Mouse (Mus musculus): ENCODE data around the gene Msrb1. TPM values are rescaled to one million over a fixed set of nuclear protein-coding genes. Genes with fewer than 3 reads are reported as not detected.

The Msrb1 gene
- polyA plus RNA-seq, 1 experiment from 2014 or later = 22.6 TPM

DNA sequence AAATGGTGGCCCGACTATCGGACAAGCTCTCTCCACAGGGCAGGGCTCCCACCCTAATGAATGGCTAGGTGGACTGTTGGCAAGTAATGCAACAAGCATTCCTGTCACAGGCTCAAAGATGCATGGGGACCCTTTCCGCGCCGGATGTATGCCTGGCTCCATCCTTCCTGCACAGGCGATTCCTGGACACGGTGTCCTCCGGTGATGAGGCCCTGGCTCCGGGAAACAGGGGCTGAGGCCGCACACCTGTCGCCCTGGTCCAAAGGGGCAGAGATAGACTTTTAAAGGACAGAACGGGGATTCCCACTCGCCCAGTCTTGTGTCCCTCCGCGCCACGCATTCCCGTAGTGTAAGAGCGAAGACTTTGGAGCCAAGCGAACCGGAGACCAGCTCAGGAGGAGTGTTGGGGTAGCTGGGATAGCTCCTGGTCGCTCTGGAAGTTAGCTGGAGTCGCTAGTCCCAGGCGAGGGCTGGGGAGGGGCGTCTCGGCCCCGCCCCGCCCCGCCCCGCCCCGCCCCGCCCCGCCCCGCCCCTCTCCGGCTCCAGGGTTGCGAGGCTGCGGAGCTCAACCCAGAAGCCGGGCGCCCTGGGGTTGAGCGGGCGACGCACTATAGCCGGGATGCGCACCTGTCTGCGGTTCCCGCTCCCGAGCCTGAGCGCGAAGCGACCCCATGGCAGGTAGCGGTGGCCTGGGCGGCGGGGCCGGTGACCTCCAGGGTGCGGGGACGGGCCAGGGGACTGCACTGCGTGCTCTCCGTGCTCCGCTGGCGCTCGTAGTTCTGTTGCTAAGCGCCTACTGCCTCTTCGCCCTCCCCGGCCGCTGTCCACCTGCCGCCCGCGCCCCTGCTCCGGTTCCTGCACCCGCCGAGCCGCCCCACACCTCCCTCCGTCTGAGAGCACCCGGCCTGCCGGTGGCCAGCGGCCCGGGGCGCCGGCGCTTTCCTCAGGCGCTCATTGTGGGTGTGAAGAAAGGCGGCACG lies 16.3 kb downstream of the Msrb1 start, which contains the start of gene Hs3st6:
Gene Hs3st6, plus strand, starts transcription at position 574 of the 980 bp plus-strand sequence.
- Histone ChIP-seq H3K4me2 (replicated peaks) (peak within 1 kb of the TSS; percentile 88), H3K4me1 (peaks cover 14% of the 10 kb centered on the region), H3K27me3 (peaks cover 88% of the 10 kb centered on the region), H3K9ac (peak within 1 kb of the TSS; percentile 60), H3K4me3 (peak within 1 kb of the TSS; percentile 49), H3K27ac (no peak within 1 kb of the TSS), H3K36me3 (no peaks in the 10 kb centered on the region), H3K9me3 (replicated peaks) (no peaks in the 10 kb centered on the region)
- ATAC-seq (ENCODE audit: low FRiP score) = peak; percentile 73
- WGBS = under 1% methylated on average over 82 of the region's 82 CpGs

DNA sequence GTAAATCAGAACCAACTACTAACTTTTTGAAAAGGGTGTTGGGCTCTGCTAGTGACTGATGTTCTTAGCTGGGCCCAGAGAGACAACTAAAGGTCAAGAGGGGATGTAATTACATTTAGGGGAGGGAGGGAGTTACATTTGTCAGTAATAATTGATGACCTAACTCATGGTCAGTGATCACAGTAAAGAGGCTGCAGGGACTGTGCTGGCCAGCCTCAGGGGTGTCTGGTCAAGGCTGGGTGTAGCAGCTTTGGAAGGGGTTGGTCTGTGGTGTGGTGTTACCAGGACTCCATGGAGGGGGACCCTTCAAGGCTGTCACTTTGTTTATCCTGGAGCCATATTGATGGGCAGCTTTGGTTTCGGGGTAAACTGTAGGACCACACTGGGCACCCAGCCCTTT lies 21.0 kb downstream of the Msrb1 start:
- H3K4me2 ChIP-seq (replicated peaks) = no peak overlapping the region
- H3K4me1 ChIP-seq = peaks cover 11% of the 10 kb centered on the region
- peaks cover 58% of the 10 kb centered on the region for H3K27me3 ChIP-seq
- 62% methylated on average over 1 of the region's 1 CpGs for WGBS
- H3K9ac ChIP-seq = no peak overlapping the region
- H3K4me3 ChIP-seq = no peak overlapping the region
- no peak overlapping the region for H3K27ac ChIP-seq
- H3K36me3 ChIP-seq = no peaks in the 10 kb centered on the region
- no peaks in the 10 kb centered on the region for H3K9me3 ChIP-seq (replicated peaks)
- ATAC-seq (ENCODE audit: low FRiP score) = no peak

DNA sequence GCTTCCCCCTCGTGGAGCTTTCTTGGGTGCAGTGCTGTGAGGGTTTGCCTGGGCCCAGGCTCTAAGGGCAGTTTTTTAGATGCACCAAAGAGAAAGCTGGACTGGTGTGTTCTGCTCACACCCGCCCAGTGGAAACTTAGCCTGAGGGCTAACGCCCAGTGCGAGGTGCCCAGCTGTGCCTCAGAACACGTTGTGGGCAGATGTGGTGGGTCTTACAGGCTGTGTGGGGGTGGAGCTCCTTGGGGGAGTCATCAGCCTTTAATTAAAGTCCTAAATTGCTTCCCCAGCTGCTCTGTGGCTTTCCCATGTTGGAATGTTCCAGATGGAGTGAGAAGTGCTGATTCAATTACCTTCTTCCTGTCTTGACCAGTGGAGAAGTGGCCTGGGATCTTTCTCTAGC lies 24.7 kb downstream of the Msrb1 start:
- H3K36me3 ChIP-seq = no peaks in the 10 kb centered on the region
- H3K4me2 ChIP-seq (replicated peaks) = no peak overlapping the region
- H3K4me3 ChIP-seq = no peak overlapping the region
- H3K27ac ChIP-seq = no peak overlapping the region
- no peaks in the 10 kb centered on the region for H3K9me3 ChIP-seq (replicated peaks)
- H3K9ac ChIP-seq = no peak overlapping the region
- no peak for ATAC-seq (ENCODE audit: low FRiP score)
- H3K27me3 ChIP-seq = peaks cover 21% of the 10 kb centered on the region
- WGBS = 49% methylated on average over 5 of the region's 5 CpGs
- peaks cover 8% of the 10 kb centered on the region for H3K4me1 ChIP-seq

DNA sequence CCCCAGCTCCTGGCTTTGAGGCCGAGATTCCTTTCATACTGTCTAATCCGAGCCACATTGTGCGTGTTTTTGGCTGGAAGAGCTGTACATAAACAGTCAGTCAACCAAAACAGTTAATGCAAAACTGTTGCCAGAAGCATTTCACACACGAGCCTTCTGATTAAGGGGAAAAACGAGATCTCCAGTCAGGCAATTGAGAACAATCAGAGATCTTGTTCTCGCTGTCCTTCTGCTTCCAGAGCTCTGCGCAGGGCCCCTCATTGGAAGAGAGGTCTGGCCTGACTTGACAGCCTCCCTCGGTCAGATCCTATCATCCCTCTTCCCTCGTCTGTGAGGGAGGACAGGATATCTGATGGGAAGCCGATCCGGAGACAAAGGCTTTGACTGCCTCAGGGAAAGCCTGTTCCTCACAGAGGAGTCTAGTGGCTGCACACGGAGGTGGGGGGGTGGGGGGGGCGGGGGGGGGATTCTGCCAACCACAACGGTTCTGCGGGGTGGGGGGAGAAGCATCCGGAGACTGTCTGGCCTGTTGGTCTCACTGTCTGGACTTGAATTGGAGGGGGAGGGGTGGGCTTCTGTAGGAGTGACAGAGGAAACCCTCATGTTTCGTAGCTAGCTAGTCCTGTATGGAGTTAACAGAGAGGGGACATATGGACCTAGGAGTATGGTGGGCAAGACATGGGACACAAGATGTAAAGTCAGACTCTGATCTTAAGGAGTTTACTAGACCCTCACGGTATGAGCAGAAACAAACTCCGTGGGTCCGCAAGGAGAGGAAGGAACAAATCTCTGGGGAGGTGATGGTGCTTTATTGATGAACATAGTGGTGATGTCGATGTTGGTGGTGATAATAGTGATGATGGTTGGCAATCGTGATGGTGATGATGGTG lies 28.8 kb downstream of the Msrb1 start:
- Histone ChIP-seq H3K9ac (no peak overlapping the region), H3K9me3 (replicated peaks) (no peaks in the 10 kb centered on the region), H3K4me3 (no peak overlapping the region), H3K27ac (no peak overlapping the region), H3K27me3 (peaks cover 5% of the 10 kb centered on the region; the same call in 1 of the 2 replicates), H3K4me2 (replicated peaks) (peak overlapping the region; percentile 24; the same call in 1 of the 2 replicates), H3K4me1 (peaks cover 12% of the 10 kb centered on the region), H3K36me3 (no peaks in the 10 kb centered on the region)
- WGBS = 65% methylated on average over 21 of the region's 22 CpGs
- ATAC-seq (ENCODE audit: low FRiP score) = no peak

DNA sequence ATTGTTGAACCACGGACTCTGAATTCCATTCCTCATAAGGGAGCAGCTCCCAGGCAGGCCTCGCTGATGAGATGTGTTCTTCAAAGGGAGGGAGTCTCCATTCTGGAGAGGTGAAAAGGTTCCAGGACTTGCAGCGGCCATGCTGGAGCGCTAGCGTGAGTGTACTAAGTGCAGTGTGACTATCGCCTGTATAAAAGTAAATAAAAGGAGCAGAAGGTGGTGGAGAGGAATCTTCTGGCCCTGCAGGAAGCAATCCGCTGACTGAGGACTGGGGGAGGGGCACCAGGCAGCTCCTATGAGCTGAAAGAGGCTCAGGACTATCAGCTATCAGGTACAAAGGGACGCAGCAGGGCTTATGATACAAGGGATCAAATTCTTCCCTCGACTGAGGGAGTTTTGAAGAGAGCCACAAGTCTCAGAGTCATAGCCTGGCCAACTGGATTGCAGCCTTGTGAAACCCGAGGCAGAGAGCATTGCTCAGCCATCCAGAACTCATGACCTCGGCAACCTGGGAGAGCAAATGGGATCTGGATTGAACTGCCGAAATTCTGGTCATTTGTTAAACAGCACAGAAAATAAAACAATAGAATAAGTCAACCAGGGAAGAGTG lies 29.9 kb downstream of the Msrb1 start:
- H3K27ac ChIP-seq = no peak overlapping the region
- H3K9ac ChIP-seq = no peak overlapping the region
- H3K4me2 ChIP-seq (replicated peaks) = no peak overlapping the region
- H3K9me3 ChIP-seq (replicated peaks) = no peaks in the 10 kb centered on the region
- H3K27me3 ChIP-seq = peaks cover 5% of the 10 kb centered on the region; the same call in 1 of the 2 replicates
- peaks cover 12% of the 10 kb centered on the region for H3K4me1 ChIP-seq
- H3K36me3 ChIP-seq = no peaks in the 10 kb centered on the region
- ATAC-seq (ENCODE audit: low FRiP score) = no peak
- 28% methylated on average over 12 of the region's 12 CpGs for WGBS
- no peak overlapping the region for H3K4me3 ChIP-seq

DNA sequence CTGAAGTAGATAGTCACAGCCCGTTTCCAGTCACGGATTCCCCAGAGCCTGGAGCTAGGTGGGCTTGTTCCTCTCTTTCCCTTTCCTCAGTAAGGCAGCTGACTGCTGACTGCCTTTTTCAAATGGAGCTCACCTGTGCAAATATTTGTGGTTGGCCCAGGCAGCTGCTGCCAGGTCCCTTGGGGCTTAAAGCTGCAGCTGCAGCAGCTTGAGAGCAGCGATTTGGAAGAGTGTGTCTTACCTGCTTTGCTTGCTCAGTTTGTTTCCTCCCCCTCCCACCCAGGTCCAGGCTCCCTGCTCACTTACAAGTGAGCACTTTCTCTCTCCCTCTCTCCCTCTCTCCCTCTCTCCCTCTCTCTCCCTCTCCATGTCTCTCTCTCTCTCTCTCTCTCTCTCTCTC lies 32.7 kb downstream of the Msrb1 start:
- peaks cover 12% of the 10 kb centered on the region for H3K4me1 ChIP-seq
- no peaks in the 10 kb centered on the region for H3K36me3 ChIP-seq
- H3K4me2 ChIP-seq (replicated peaks) = no peak overlapping the region
- no peak overlapping the region for H3K27ac ChIP-seq
- H3K9ac ChIP-seq = no peak overlapping the region
- 40% methylated on average over 3 of the region's 3 CpGs for WGBS
- no peaks in the 10 kb centered on the region for H3K9me3 ChIP-seq (replicated peaks)
- no peak overlapping the region for H3K4me3 ChIP-seq
- no peak for ATAC-seq (ENCODE audit: low FRiP score)
- peaks cover 5% of the 10 kb centered on the region; the same call in 1 of the 2 replicates for H3K27me3 ChIP-seq

DNA sequence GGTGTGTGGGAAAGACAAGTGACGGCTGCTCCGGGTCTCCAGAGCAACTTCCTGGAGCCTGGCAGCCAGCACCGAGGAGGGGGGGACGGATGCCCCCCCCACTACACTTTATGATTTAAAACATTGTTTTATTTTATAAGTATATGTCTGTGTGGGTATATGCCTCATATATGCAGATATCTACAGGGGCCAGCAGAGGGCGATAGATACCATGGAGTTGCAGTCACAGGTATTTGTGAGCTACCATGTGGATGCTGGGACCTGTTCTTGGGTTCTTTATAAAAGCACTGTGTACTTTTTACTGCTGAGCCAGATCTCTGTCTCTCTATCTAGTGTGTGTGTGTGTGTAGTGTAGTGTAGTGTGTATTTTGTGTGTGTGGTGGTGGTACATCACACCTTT lies 36.8 kb downstream of the Msrb1 start:
- Histone ChIP-seq H3K4me1 (no peaks in the 10 kb centered on the region), H3K4me2 (replicated peaks) (no peak overlapping the region), H3K9me3 (replicated peaks) (no peaks in the 10 kb centered on the region), H3K4me3 (no peak overlapping the region), H3K9ac (no peak overlapping the region), H3K27ac (no peak overlapping the region), H3K36me3 (no peaks in the 10 kb centered on the region), H3K27me3 (no peaks in the 10 kb centered on the region)
- 77% methylated on average over 5 of the region's 5 CpGs for WGBS
- no peak for ATAC-seq (ENCODE audit: low FRiP score)

DNA sequence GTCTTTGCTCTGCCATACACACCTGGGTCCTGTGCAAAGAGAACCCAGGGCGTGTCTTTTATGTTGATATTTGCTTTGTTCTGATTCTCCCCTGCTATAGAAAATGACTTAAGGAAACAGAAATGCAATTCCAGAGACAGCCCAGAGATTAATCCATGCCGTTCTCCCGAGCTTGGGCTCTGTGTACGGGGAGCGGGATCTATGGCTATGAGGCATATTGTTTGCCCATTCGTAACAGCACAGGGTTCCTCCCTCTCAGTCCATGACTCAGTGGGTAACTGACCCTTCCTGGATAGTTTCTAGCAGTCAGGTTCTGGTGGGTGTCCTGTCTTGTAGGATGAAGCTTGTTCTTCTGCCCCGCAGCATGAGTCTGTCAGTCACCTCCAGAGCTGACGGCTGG lies 38.7 kb downstream of the Msrb1 start:
- H3K9ac ChIP-seq = no peak overlapping the region
- WGBS = 85% methylated on average over 8 of the region's 8 CpGs
- no peak overlapping the region for H3K4me3 ChIP-seq
- H3K27me3 ChIP-seq = no peaks in the 10 kb centered on the region
- H3K4me1 ChIP-seq = no peaks in the 10 kb centered on the region
- H3K9me3 ChIP-seq (replicated peaks) = no peaks in the 10 kb centered on the region
- H3K36me3 ChIP-seq = no peaks in the 10 kb centered on the region
- H3K4me2 ChIP-seq (replicated peaks) = no peak overlapping the region
- H3K27ac ChIP-seq = no peak overlapping the region
- no peak for ATAC-seq (ENCODE audit: low FRiP score)

DNA sequence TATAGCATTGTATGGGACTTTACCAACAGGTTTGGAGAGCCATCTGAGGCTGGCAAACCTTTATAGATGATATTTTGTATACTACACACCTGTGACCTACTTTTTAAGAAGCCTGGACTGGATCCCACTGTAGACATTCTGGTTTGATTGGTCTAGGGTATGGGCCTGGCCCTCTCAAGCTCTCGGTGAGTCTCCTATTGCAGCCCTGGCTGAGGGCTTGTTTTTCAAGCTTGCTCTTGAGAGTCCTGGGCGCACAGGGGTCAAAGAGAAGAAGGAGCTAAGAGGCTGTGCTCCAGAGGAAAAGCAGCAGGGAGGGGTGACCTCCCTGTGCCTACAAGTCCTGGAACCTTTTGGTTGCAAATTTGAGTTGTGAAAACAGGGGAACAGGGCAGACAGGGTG lies 40.6 kb downstream of the Msrb1 start:
- Histone ChIP-seq H3K4me3 (no peak overlapping the region), H3K27ac (no peak overlapping the region), H3K4me2 (replicated peaks) (no peak overlapping the region), H3K9ac (no peak overlapping the region), H3K4me1 (no peaks in the 10 kb centered on the region), H3K27me3 (no peaks in the 10 kb centered on the region), H3K36me3 (no peaks in the 10 kb centered on the region), H3K9me3 (replicated peaks) (no peaks in the 10 kb centered on the region)
- no peak for ATAC-seq (ENCODE audit: low FRiP score)
- WGBS = 73% methylated on average over 2 of the region's 2 CpGs

DNA sequence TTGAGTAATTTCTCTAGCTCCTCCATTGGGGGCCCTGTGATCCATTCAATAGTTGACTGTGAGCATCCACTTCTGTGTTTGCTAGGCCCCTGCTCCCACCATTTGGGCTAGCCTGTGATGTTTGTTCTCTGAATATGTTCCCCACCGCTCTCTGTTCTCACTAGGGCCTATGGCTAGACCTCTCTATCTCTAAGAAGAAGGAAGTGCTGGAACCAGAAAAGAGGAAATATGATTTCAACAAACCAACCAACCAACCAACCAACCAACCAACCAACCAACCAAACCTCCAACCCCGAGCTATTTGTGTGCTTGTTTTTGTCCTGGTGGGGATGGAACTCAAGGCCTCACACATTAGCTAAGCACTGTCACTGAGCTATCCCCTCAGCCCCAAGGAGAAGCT lies 44.4 kb downstream of the Msrb1 start:
- H3K36me3 ChIP-seq = no peaks in the 10 kb centered on the region
- H3K4me1 ChIP-seq = no peaks in the 10 kb centered on the region
- H3K9me3 ChIP-seq (replicated peaks) = no peaks in the 10 kb centered on the region
- no peak overlapping the region for H3K9ac ChIP-seq
- H3K27me3 ChIP-seq = peaks cover 5% of the 10 kb centered on the region; the same call in 1 of the 2 replicates
- ATAC-seq (ENCODE audit: low FRiP score) = no peak
- H3K4me2 ChIP-seq (replicated peaks) = no peak overlapping the region
- WGBS = 89% methylated on average over 2 of the region's 2 CpGs
- no peak overlapping the region for H3K4me3 ChIP-seq
- no peak overlapping the region for H3K27ac ChIP-seq

DNA sequence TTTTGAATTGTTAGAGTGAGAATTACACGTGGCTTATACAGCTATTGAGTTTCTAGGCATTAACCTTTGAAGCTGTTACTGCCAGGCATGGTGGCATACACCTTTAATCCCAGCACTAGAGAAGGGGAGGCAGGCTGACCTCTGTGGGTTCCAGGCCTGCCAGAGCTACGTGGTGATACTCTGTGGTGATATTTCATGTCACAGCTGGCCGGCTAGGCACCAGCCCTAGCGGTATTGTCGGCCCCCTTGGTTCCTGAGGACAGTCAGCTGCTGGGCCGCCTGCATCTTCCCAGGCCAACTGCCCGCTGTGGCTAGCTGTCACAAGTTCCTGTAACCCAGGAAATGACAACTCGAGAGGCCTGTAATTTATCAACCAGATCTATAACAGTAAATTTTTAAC lies 55.7 kb downstream of the Msrb1 start:
- no peak overlapping the region for H3K9ac ChIP-seq
- no peak for ATAC-seq (ENCODE audit: low FRiP score)
- H3K27ac ChIP-seq = no peak overlapping the region
- no peak overlapping the region for H3K4me3 ChIP-seq
- no peak overlapping the region for H3K4me2 ChIP-seq (replicated peaks)
- no peaks in the 10 kb centered on the region for H3K4me1 ChIP-seq
- 80% methylated on average over 8 of the region's 8 CpGs for WGBS
- no peaks in the 10 kb centered on the region for H3K9me3 ChIP-seq (replicated peaks)
- H3K36me3 ChIP-seq = no peaks in the 10 kb centered on the region
- no peaks in the 10 kb centered on the region for H3K27me3 ChIP-seq

All from hindbrain, embryonic 12.5 days (tissue).